Mouse (Mus musculus): ENCODE measurements around the gene Pml. TPM values are rescaled to one million over a fixed set of nuclear protein-coding genes. Genes with fewer than 3 reads are reported as not detected.
"Not testable (repeated sequence)": the region's sequence is repeated elsewhere in the genome, so short reads cannot be mapped to it uniquely, and the experiment has no call there.

Gene Pml
- polyA plus RNA-seq, 1 experiment from 2014 or later, result 16.1 TPM

DNA sequence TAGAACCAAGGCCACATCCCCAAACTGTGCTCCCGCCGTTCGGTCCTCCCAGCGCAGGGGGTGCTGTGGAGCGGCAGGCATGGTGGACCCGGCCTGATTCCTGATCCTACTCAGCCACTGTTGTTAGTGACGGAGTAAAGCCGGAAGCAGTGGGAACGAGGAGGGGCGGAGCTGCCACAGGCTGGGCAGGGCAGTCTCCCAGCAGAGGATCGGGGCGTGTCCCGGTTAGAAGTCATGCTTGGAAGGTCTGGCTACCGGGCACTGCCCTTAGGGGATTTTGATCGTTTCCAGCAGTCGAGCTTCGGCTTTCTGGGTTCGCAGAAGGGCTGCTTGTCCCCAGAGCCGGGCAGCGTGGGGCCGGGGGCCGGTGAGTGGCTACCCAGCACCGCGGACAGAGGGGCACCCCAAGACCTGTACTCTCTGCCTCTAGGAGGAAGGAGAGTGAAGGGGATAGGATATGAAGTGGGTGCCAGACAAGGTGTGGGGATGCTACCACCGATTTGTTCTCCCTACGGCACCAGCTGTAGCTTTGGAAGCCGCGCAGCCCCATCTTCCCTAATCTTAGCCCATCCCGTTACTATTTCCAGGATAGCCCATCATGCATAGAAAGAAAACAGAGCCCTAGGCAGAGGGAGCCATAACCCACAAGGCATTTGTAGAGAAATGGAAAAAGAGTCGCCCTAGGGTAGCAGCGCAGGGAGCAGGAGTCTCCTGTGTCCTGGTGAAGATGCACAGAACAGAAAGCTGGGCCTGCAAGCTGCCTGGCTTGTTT is 3.6 kb upstream of the Pml start, which contains the start of gene Stoml1:
Gene Stoml1, plus strand, starts transcription at position 132 of the 772 bp plus-strand sequence.
- Histone ChIP-seq H3K36me3 (peaks cover 17% of the 10 kb centered on the region), H3K27me3 (no peaks in the 10 kb centered on the region), H3K9ac (replicated peaks) (peak within 1 kb of the TSS; percentile 72), H3K4me2 (peak within 1 kb of the TSS; percentile 82), H3K27ac (0 out of 2 replicates have a peak within 1 kb of the TSS, but pooled peaks have one; percentile 18), H3K4me3 (replicated peaks) (peak within 1 kb of the TSS; percentile 67), H3K4me1 (replicated peaks) (peaks cover 18% of the 10 kb centered on the region), H3K9me3 (no peaks in the 10 kb centered on the region)
- WGBS, result under 1% methylated on average over 31 of the region's 31 CpGs
- peak; percentile 91; the same call in 1 of the 2 replicates for ATAC-seq (ENCODE audit: insufficient number of reproducible peaks, insufficient read depth, low FRiP score, low TSS enrichment, low read depth)

- H3K27me3 ChIP-seq; H3K4me2 ChIP-seq; H3K9ac ChIP-seq (replicated peaks); H3K9me3 ChIP-seq; H3K27ac ChIP-seq; ATAC-seq (ENCODE audit: insufficient number of reproducible peaks, insufficient read depth, low FRiP score, low TSS enrichment, low read depth); H3K36me3 ChIP-seq; H3K4me3 ChIP-seq (replicated peaks): not testable (repeated sequence)
- H3K4me1 ChIP-seq (replicated peaks), result peaks cover 35% of the 10 kb centered on the region
- 90% methylated on average over 1 of the region's 1 CpGs for WGBS
Measured at GRCm38 (mm10) chr9:58250730-58251129, 1.1 kb upstream of the Pml start.

DNA sequence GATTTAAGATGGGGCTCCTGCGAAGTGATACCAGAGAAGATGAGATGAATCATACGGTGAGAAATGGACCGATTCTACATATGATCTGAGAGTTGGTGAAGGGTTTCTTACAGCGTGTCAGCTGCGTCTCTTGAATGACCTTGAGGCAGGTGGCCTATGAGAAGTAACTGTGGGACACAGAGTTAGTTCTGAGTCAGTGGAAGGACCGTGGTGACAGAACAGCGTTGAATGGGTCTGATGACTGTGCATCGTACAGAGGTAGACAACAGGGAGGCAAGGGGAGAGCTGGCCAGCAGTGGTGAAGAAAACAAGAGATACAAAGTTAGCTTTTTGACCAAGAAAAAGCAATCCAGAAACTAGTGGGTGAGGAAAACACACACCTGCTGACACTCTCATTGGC is 736 bp upstream of the Pml start:
- Histone ChIP-seq H3K36me3 (no peaks in the 10 kb centered on the region; the same call in 1 of the 2 replicates), H3K9me3 (no peaks in the 10 kb centered on the region), H3K9ac (replicated peaks) (peak overlapping the region; percentile 70; the same call in 1 of the 2 replicates), H3K4me1 (replicated peaks) (peaks cover 35% of the 10 kb centered on the region), H3K4me2 (peak overlapping the region; percentile 76), H3K4me3 (replicated peaks) (peak overlapping the region; percentile 54; the same call in 1 of the 2 replicates), H3K27me3 (no peaks in the 10 kb centered on the region), H3K27ac (peak overlapping the region; percentile 87)
- ATAC-seq (ENCODE audit: insufficient number of reproducible peaks, insufficient read depth, low FRiP score, low TSS enrichment, low read depth), result no peak
- 75% methylated on average over 8 of the region's 8 CpGs for WGBS

GRCm38 (mm10) chr9:58248746-58249413 is 706 bp downstream of the Pml start:
- Histone ChIP-seq H3K4me1 (replicated peaks) (peaks cover 35% of the 10 kb centered on the region), H3K36me3 (peaks cover 11% of the 10 kb centered on the region; the same call in 1 of the 2 replicates), H3K4me3 (replicated peaks) (peak overlapping the region; percentile 54), H3K9me3 (no peaks in the 10 kb centered on the region), H3K9ac (replicated peaks) (peak overlapping the region; percentile 70), H3K4me2 (peak overlapping the region; percentile 76), H3K27ac (peak overlapping the region; percentile 87), H3K27me3 (no peaks in the 10 kb centered on the region)
- no peak for ATAC-seq (ENCODE audit: insufficient number of reproducible peaks, insufficient read depth, low FRiP score, low TSS enrichment, low read depth)
- 42% methylated on average over 7 of the region's 7 CpGs for WGBS

GRCm38 (mm10) chr9:58247064-58247759 is 2.4 kb downstream of the Pml start:
- peak; percentile 49; the same call in 1 of the 2 replicates for ATAC-seq (ENCODE audit: insufficient number of reproducible peaks, insufficient read depth, low FRiP score, low TSS enrichment, low read depth)
- 11% methylated on average over 25 of the region's 25 CpGs for WGBS
- Histone ChIP-seq H3K9ac (replicated peaks) (peak overlapping the region; percentile 57), H3K27ac (peak overlapping the region; percentile 71), H3K9me3 (no peaks in the 10 kb centered on the region), H3K4me2 (peak overlapping the region; percentile 76), H3K4me1 (replicated peaks) (peaks cover 46% of the 10 kb centered on the region), H3K4me3 (replicated peaks) (peak overlapping the region; percentile 28), H3K36me3 (peaks cover 12% of the 10 kb centered on the region; the same call in 1 of the 2 replicates), H3K27me3 (no peaks in the 10 kb centered on the region)

DNA sequence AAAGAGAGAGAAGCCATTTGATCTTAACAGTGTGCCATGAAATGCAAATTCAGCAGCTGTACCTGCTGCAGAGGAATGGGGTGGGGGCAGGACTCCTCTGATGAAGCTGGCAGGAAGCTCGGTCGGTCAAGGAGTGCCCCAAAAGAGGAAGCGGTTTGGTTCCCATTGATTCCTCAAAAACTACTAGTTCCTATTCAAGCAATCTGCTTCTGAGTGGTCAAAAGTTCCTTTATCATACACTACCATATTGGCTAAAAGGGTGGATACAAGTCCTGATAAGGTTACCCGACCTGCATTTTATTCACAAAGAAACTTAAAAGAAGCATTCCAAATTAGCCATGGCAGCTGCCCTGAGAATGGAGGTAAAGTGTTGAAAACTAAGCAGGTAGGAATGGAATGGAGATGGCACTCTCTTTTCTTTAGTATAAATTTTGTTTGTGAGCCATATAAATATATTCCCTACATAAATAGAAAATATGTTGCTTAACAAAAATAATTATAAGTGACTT is 3.4 kb downstream of the Pml start:
- Histone ChIP-seq H3K27ac (no peak overlapping the region), H3K4me1 (replicated peaks) (peaks cover 56% of the 10 kb centered on the region), H3K4me3 (replicated peaks) (no peak overlapping the region), H3K36me3 (peaks cover 12% of the 10 kb centered on the region; the same call in 1 of the 2 replicates), H3K9ac (replicated peaks) (no peak overlapping the region), H3K4me2 (no peak overlapping the region), H3K9me3 (no peaks in the 10 kb centered on the region), H3K27me3 (no peaks in the 10 kb centered on the region)
- WGBS, result 58% methylated on average over 4 of the region's 4 CpGs
- no peak for ATAC-seq (ENCODE audit: insufficient number of reproducible peaks, insufficient read depth, low FRiP score, low TSS enrichment, low read depth)

GRCm38 (mm10) chr9:58243696-58244095 is 5.9 kb downstream of the Pml start:
- Histone ChIP-seq H3K36me3 (peaks cover 14% of the 10 kb centered on the region; the same call in 1 of the 2 replicates), H3K4me3 (replicated peaks) (no peak overlapping the region), H3K9me3 (no peaks in the 10 kb centered on the region), H3K27ac (no peak overlapping the region), H3K27me3 (no peaks in the 10 kb centered on the region), H3K4me2 (no peak overlapping the region), H3K4me1 (replicated peaks) (peaks cover 52% of the 10 kb centered on the region), H3K9ac (replicated peaks) (no peak overlapping the region)
- ATAC-seq (ENCODE audit: insufficient number of reproducible peaks, insufficient read depth, low FRiP score, low TSS enrichment, low read depth), result no peak
- WGBS, result 89% methylated on average over 6 of the region's 6 CpGs

GRCm38 (mm10) chr9:58242696-58243095 is 6.9 kb downstream of the Pml start:
- H3K4me2 ChIP-seq, result 0 out of 2 replicates have a peak overlapping the region, but pooled peaks have one; percentile 3
- no peak for ATAC-seq (ENCODE audit: insufficient number of reproducible peaks, insufficient read depth, low FRiP score, low TSS enrichment, low read depth)
- peaks cover 43% of the 10 kb centered on the region for H3K4me1 ChIP-seq (replicated peaks)
- H3K27me3 ChIP-seq, result no peaks in the 10 kb centered on the region
- no peak overlapping the region for H3K9ac ChIP-seq (replicated peaks)
- H3K36me3 ChIP-seq, result peaks cover 15% of the 10 kb centered on the region; the same call in 1 of the 2 replicates
- H3K4me3 ChIP-seq (replicated peaks), result no peak overlapping the region
- WGBS, result 74% methylated on average over 5 of the region's 5 CpGs
- peak overlapping the region; percentile 68; the same call in 1 of the 2 replicates for H3K27ac ChIP-seq
- H3K9me3 ChIP-seq, result no peaks in the 10 kb centered on the region

DNA sequence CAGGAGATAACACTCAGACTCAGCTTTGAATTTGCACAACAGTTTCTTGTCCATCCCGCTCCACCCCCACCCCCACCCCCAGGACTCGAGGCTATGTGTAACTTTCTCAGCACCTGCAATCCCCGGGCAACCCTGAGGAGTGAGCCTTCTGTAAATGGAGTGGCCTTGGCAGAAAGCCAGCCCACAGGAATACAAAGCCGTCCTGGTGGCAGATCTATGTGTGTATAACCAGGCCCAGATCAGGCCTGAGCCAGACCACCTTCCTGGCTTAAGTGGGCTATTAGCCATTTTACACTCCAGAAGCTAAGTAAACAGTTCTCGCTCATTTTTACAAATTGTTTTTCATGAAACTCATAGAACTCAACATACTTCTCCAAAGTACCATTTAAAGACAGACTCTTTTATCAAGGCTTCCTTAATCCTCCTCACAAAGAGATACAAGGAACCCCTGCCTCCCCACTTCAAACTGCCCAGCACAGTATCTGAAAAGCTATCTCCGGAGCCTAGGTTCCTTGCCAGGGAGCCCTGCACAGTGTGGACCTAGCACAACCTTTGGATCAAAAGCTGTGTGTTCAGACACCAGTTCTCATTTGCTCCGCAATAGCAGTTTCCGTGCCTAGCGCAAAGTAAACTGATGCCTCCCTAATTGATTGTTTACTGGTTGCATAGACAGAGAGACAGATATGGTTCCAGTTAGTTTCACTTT is 7.7 kb downstream of the Pml start:
- Histone ChIP-seq H3K4me3 (replicated peaks) (no peak overlapping the region), H3K9ac (replicated peaks) (no peak overlapping the region), H3K4me1 (replicated peaks) (peaks cover 36% of the 10 kb centered on the region), H3K4me2 (peak overlapping the region; percentile 3; the same call in 1 of the 2 replicates), H3K36me3 (peaks cover 15% of the 10 kb centered on the region; the same call in 1 of the 2 replicates), H3K27ac (peak overlapping the region; percentile 68), H3K27me3 (no peaks in the 10 kb centered on the region), H3K9me3 (no peaks in the 10 kb centered on the region)
- peak; percentile 90 for ATAC-seq (ENCODE audit: insufficient number of reproducible peaks, insufficient read depth, low FRiP score, low TSS enrichment, low read depth)
- 41% methylated on average over 9 of the region's 9 CpGs for WGBS

- Histone ChIP-seq H3K9me3 (no peaks in the 10 kb centered on the region), H3K4me1 (replicated peaks) (peaks cover 16% of the 10 kb centered on the region), H3K27ac (no peak overlapping the region), H3K36me3 (peaks cover 55% of the 10 kb centered on the region), H3K27me3 (no peaks in the 10 kb centered on the region), H3K9ac (replicated peaks) (no peak overlapping the region), H3K4me2 (no peak overlapping the region), H3K4me3 (replicated peaks) (no peak overlapping the region)
- ATAC-seq (ENCODE audit: insufficient number of reproducible peaks, insufficient read depth, low FRiP score, low TSS enrichment, low read depth), result no peak
- WGBS, result 97% methylated on average over 28 of the region's 28 CpGs
Measured at GRCm38 (mm10) chr9:58234502-58235015, 15.0 kb downstream of the Pml start.

All from limb, embryonic 12.5 days (tissue).